Mouse (Mus musculus) left cerebral cortex, postnatal 25 days (tissue): Measurements from ENCODE around the gene Dcst2. TPM values are rescaled to one million over a fixed set of nuclear protein-coding genes. Genes with fewer than 3 reads are reported as not detected.

Source experiments
- DNase-seq, 2 experiments: peaks; one replicate each; pipeline ENCODE4 v3.0.0; 2022; ENCODE audit warnings: low spot score in 2 of 2, mixed read lengths in 1 of 2
- intact Hi-C: fragments of 180-260 bp; cut with DNase I; formaldehyde crosslinking; loops from one replicate; pipeline ENCODE4 v1.15.1; 2025
- total RNA-seq, 2 experiments: library from RNA; stranded (reverse); gene quantifications; 2 replicates each; pipeline ENCODE4 v1.2.3; 2021

Gene Dcst2
- total RNA-seq, 2 experiments from 2014 or later = 0.32 TPM; not detected in 1

- intact Hi-C loops = loop anchor here (2.0 kb wide), 1 partner anchor 93 kb away; no protein-coding TSS in a partner anchor
Measured at GRCm38 (mm10) chr3:89395806-89396653, 34.3 kb downstream of the Dcst2 start.

GRCm38 (mm10) chr3:89396654-89397005, 34.9 kb downstream of the Dcst2 start:
- intact Hi-C loops = loop anchor here (2.0 kb wide), 1 partner anchor 92 kb away; no protein-coding TSS in a partner anchor
- DNase-seq = no peak

More at GRCm38 (mm10) chr3:89395806-89396653, 34.3 kb downstream of the Dcst2 start:
- peak in 1 of 2 experiments; percentile 62 for DNase-seq

- intact Hi-C loops = no loop called here
- DNase-seq = no peak
Measured at GRCm38 (mm10) chr3:89401329-89401728, 39.6 kb downstream of the Dcst2 start.

- DNase-seq = no peak
- intact Hi-C loops = no loop called here
Measured at GRCm38 (mm10) chr3:89402693-89403092, 40.9 kb downstream of the Dcst2 start, which contains the start of gene Lenep. Gene Lenep (minus strand): TSS chr3:89402793.

- intact Hi-C loops = no loop called here
- DNase-seq = no peak
Measured at GRCm38 (mm10) chr3:89406887-89407286, 45.1 kb downstream of the Dcst2 start.

- intact Hi-C loops = no loop called here
- no peak for DNase-seq
Measured at GRCm38 (mm10) chr3:89408448-89408847, 46.7 kb downstream of the Dcst2 start.

- intact Hi-C loops = no loop called here
- DNase-seq = no peak
Measured at GRCm38 (mm10) chr3:89409701-89410100, 47.9 kb downstream of the Dcst2 start.

GRCm38 (mm10) chr3:89410864-89411263, 49.1 kb downstream of the Dcst2 start:
- intact Hi-C loops = no loop called here
- DNase-seq = no peak

- intact Hi-C loops = no loop called here
- peak; percentile 100 for DNase-seq
Measured at GRCm38 (mm10) chr3:89411490-89412393, 50.0 kb downstream of the Dcst2 start, which contains the start of gene Flad1. Gene Flad1 (minus strand): TSS chr3:89411870.

GRCm38 (mm10) chr3:89416158-89416557, 54.4 kb downstream of the Dcst2 start:
- intact Hi-C loops = no loop called here
- no peak for DNase-seq

GRCm38 (mm10) chr3:89417131-89417530, 55.4 kb downstream of the Dcst2 start:
- DNase-seq = no peak
- intact Hi-C loops = no loop called here

- intact Hi-C loops = no loop called here
Measured at GRCm38 (mm10) chr3:89417840-89418169, 56.0 kb downstream of the Dcst2 start.

GRCm38 (mm10) chr3:89418170-89418860, 56.5 kb downstream of the Dcst2 start, which contains the start of the genes Cks1b and Shc1:
Gene Cks1b (minus strand): TSS chr3:89418383.
Gene Shc1 (plus strand): TSS chr3:89418443.
- peak; percentile 92 to 99 for DNase-seq
- intact Hi-C loops = no loop called here

More at GRCm38 (mm10) chr3:89417840-89418169, 56.0 kb downstream of the Dcst2 start:
- DNase-seq = no peak

- peak in 1 of 2 experiments; percentile 31 for DNase-seq
- intact Hi-C loops = no loop called here
Measured at GRCm38 (mm10) chr3:89418861-89419250, 57.1 kb downstream of the Dcst2 start.

GRCm38 (mm10) chr3:89419571-89419970, 57.8 kb downstream of the Dcst2 start:
- no peak for DNase-seq
- intact Hi-C loops = no loop called here

- intact Hi-C loops = no loop called here
Measured at GRCm38 (mm10) chr3:89419981-89420380, 58.2 kb downstream of the Dcst2 start.

GRCm38 (mm10) chr3:89420421-89420820, 58.6 kb downstream of the Dcst2 start:
- intact Hi-C loops = no loop called here
- DNase-seq = no peak

More at GRCm38 (mm10) chr3:89419981-89420380, 58.2 kb downstream of the Dcst2 start:
- DNase-seq = no peak

- DNase-seq = peak; percentile 65 to 87
- intact Hi-C loops = no loop called here
Measured at GRCm38 (mm10) chr3:89421002-89421774, 59.4 kb downstream of the Dcst2 start.
